Mouse (Mus musculus): Measurements from ENCODE around the gene Arpc1a.

The Arpc1a gene

DNA sequence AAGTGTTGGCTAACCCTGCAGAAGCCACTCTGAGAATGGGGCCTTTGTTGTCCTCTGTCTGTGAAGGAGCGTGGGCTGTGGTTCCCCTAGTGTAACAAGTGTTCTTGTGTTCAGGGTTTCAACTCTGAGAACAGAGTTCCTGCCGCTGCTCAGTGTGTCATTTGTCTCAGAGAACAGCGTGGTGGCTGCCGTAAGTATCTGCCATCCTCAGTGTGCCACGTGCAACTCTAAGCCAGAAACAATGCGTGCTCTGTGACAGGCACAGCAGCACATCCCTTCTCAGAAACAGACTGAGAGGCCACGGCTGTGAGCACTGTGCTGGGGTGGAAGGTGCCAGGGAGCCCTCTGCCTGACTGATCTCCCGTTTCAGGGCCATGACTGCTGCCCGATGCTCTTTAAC, 20.7 kb downstream of the Arpc1a start:
- 59% methylated on average over 9 of the region's 9 CpGs for WGBS

DNA sequence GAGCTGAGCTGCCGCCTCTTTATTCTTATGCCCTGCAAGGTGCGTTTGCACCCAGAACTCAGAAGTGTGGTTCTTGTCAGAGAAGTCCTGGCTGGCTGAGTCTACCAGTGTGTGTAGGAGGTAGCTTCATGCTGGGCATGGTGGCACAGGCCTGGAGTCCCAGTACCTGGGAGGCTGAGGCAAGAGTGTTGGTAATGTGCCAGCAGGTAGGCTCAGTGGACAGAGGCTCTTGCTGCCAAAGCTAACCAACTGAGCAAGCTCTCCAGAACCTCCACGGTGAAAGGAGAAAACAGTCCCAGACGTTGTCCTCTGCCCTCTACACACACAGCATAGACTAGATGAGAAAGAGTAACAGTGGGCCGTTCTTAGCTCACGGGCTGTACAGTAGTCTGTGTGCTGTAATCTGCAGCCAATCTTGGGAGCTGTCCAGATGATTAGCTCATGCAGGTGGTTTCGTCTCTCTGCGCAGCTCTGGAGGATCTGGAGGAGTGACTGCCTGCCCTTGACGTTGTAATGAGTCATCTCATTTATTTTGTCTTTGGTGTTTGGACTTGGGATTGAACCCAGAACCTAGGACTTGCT, 22.2 kb downstream of the Arpc1a start:
- WGBS, result 64% methylated on average over 9 of the region's 9 CpGs

DNA sequence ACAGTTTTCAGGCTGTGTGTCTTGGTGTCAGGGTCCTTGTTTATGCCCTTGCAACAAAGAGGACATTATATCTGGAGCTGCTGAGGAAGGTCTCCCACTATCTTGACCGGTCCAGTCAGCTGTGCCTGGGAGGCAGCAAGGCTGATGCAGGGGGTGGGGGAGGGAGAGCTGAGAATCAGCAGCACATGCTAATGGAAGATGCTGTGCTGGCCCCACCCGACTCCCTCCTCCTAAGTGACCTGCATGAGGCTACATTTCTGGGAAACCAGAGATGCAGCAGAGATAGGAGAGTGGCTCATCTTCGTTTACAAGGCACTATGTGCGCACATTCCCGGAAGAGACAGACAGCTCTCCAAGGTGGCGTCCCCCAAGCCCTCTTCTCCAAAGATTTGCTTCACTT, 26.8 kb downstream of the Arpc1a start:
- 84% methylated on average over 6 of the region's 6 CpGs for WGBS

DNA sequence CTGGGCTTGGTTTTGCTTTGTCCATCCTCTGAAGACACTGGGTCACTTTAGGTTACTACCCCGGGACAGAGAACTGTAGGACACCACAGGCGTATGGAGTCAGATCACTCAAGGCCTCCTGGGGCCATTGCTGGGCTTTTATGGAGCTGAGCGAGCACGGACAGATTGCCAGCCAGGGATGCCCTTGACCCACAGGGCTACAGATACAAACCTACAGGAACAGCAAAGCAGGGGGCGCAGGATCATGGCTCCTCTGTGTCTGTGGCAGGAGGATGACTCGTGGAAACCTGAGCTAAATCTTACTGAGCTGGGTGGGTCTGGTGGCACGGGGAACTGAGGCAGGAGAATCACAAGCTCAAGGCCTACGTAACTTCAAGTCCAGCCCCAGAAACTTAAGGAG, 28.9 kb downstream of the Arpc1a start:
- 88% methylated on average over 8 of the region's 8 CpGs for WGBS

DNA sequence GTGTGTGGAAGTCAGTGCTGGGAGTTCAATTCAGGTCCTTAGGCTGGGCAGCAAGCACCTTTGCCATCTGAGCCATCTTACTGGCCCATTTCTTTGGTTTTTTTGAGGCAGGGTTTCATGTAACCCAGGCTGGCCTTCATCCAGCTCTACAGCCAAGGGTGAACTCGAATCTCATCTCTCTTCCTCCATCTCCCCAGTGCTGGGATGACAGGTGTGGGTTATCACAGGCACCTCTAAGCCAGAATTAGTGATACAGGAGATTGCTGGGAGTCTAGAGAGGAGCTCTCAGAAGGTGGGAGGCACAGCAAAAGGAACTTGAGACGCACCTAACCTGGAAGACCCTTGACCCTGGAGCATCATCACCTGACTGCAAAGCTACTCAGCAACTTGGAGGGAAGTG, 29.8 kb downstream of the Arpc1a start:
- WGBS, result 52% methylated on average over 2 of the region's 2 CpGs

DNA sequence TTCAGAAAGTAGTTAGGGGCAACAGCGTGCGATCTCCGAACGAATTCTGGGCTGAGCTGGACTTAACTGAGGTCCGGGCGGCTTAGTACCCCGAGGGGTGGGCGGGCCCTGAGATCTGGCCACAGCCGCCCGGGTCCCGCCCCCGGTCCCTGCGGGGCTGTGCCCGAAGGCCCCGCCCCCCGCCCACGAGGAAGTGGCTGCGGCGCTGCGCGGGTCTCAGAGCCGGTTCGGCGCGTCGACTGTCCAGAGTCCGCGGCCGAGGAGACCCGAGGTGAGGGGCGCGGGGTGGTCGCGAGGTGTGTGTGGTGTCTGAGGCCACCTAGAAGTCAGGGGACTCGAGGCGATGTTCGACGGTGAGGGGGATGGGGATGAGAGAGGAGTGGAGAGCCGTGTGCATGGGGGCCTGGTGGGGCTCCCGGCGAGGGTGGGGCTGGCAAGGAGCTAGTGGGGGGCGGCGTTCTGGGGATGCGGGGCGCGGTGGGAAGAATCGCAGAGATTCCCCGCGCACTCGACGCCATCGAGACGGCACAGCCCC, 30.5 kb downstream of the Arpc1a start, which contains the start of gene Arpc1b:
Arpc1b (plus strand) TSS at position 145 of the 535 bp plus-strand sequence.
- WGBS, result under 1% methylated on average over 53 of the region's 53 CpGs

DNA sequence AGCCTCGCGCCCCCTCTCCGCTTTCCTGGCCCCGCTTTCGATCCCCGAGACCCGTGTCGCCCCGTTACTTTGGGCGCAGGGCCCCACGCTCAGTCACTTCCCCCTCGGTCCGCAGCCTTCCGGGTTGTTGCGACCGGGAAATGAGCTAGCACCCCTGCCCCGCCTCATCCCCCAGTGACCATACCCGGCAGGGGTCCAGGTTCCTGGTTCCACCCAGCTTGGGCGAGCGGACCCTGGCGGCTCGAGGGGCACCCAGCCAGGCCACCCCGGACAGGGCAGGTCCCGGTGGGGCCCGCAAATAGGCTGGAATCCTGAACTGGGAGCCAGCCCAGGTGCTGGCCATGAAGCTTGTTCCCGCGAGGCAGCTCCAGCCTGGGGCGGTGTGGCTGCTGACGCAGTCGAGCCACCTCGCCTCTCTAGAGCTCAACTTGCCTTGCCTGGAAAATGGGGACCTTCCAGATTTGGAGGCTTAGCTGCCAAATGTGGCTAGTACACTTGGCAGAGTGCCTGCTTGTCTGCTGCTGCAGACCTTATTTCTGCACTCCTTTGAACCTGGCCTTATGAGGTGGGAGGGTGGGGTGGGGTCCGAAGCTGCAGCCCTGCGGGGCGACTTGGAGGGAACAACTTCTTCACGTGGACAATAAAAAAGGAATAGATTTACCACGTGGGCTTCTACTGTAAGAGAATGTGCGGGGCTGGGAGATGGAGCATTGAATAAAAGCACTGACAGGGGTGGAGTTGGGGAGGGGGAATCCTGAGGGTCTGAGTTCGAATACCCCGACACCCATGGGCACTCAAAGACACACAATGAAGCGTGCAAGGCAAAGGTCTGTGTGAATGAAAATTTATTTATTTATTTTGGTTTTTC, 31.2 kb downstream of the Arpc1a start:
- WGBS, result 9% methylated on average over 38 of the region's 40 CpGs

DNA sequence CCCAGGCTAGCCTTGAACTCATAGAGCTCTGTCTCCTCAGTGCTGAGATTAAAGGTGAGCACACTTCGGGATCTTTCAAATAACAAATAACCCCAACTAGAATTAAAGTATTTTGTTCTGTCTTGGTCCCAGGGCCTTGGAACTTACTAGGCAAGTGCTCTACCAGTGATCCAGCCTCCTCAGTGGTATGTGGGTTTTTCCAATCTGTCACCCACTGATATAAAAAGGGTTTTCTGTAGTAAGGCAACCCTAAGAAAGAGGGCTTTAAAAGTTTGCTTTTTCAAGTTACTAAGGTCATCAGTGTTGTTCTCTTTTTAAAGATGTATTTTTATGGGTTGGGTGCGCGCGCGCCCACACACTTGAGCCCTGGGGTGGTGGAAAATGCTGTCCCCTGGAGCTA, 32.1 kb downstream of the Arpc1a start:
- 79% methylated on average over 5 of the region's 5 CpGs for WGBS

DNA sequence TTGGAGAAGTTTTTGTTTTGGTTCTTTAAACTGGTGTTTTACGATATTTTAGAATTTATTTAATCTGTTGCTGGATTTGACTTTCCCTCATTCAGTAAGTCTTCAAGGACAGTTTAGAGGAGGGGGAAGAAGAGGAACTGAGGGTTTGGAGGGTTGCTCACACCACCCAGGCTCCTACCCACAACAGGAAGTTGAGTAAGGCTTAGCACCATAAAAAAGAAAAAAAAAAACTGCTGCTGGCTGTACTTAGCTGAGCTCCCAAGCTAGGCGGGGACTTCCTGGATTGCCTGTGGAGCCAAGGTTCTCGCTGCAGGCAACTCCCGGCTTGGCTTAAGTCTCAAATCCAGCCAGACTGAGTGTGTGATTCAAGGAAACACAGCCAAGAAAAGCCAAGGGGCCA, 32.7 kb downstream of the Arpc1a start:
- WGBS, result 25% methylated on average over 4 of the region's 4 CpGs

DNA sequence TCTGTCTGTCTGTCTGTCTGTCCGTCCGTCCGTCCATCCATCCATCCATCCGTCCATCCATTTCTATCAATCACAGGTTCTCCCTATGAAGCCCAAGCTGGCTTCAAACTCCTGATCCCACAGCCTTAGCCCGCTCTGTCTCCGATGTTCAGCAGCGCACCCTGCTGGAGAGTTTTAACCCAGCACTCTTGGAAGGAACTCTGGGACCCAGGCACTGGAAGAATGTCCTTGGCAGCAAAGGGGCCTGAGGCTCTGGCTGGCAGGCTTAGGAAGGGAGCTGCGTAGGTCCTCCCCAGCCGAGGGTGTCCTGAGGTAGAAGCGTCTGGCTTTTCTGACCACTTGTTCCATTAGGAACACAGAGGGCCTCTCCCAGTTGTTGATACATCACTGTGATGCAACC, 33.3 kb downstream of the Arpc1a start:
- 37% methylated on average over 10 of the region's 10 CpGs for WGBS

DNA sequence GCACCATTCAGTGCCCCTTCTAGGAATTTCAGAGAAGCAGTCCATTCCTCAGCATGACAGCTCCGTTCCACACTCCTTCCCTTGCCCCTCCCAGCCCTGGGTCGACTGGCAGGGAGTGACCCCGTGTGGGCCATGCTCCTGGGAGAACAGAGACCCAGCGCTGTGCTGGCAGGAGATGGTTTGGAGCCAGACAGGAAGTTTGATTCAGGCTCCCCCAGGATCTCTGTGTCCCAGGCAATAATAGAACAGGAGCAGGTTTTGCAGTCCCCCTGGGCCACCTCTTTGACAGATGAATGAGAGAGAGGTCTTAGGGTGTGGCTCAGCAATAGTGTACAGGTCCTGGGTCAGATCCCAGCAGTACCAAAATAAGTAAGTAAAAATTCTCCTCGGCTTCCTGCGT, 34.4 kb downstream of the Arpc1a start:
- 49% methylated on average over 6 of the region's 6 CpGs for WGBS

DNA sequence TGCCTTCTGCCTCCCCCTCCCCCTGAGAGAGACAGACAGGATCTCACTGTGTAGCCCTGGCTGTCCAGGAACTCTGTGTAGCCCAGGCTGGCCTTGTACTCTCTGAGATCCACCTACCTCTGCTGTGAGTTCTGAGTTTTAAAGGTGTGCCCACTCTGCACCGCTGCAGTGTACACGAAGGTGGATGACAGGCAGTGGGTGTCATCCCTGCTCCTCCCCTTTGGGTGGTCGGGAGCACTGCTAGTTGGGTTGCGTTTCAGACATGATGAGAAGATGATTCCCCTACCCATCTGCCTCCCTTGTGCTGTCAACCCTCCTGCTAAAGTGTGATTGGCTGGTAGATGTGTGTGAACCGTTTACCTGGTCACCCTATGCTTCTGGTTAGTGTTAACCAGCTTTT, 34.8 kb downstream of the Arpc1a start:
- 83% methylated on average over 5 of the region's 5 CpGs for WGBS

DNA sequence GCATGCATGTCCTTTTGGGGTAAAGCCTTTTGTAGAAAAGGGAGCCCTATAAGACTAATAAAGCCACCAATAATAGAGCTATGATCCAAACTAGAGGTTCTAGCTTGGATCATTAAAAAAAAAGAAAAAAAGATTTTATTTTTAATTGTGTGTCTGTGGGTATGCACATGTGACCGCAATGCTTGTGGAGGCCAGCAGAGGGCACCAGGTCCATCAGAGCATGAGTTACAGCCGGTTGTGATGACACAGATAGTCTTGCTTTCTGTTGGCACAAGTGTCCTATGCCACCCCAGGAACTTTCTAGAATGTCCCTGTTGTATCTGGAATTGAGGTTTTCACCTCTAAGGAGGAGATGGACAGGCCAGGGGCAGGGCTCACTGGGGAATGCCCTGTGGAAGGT, 35.8 kb downstream of the Arpc1a start:
- 89% methylated on average over 2 of the region's 2 CpGs for WGBS

DNA sequence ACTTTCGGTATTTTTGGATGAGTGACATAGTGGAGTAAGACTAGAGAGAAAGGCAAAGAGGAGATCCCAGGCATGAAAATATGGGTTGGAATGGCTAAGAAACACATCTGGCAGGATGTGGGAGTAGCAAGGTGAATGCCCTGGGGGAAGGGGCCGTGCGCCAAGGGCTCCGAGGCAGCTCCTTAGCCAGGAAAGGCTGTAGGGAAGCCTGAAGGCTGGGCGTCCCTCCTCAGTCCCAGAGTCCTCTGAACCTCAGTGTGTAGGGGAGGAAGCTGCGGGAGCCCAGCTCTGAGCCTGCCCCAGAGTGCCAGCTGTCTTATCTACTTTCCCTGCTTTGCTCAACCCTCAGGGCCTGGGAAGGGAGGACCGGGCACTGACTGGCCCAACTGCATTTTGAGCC, 37.3 kb downstream of the Arpc1a start:
- 73% methylated on average over 7 of the region's 7 CpGs for WGBS

DNA sequence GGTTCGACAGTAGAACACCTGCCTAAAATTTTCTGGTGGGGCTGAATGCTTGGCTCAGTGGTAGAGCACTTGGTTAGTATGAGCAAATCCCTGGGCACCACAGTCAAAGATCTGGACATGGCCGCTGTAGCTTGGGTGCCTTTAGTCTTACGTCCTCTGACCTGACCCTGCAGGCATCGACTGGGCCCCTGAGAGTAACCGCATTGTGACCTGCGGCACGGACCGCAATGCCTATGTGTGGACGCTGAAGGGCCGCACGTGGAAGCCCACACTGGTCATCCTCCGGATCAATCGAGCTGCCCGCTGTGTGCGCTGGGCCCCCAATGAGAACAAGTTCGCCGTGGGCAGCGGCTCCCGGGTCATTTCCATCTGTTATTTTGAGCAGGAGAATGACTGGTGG, 39.8 kb downstream of the Arpc1a start:
- 95% methylated on average over 19 of the region's 19 CpGs for WGBS

DNA sequence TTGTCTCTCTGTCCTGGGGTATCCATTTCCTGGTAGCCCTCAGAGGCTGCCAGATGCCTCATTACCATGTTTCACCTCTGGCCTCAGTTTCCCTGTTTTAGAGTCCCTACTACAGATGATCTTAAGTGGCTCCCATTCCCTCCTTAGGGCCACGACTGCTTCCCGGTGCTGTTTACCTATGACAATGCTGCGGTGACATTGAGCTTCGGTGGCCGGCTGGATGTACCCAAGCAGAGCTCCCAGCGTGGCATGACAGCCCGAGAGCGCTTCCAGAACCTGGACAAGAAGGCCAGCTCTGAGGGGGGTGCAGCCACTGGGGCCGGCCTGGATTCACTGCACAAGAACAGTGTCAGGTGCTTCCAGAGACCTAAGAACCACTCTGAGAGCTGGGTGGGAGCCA, 43.0 kb downstream of the Arpc1a start:
- 87% methylated on average over 9 of the region's 9 CpGs for WGBS

DNA sequence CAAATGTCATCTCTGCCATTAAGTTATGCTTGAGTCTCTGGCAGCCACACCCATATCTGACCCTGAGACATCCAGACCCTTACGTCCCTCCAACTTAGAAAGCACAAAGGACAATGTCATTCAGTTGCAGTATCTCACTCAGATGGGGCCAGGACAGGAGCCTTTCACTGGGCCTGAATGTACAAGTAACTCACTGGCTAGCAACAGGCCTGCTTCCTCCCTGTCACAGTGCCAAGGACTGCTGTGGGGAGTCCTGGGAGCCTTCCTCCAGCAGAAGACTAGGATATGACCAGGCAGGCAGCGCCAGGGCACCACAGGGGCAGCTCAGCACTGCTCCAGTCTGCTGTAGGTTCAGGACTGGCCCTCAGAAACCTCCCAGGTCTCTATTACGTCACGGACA, 45.5 kb downstream of the Arpc1a start:
- WGBS, result 73% methylated on average over 4 of the region's 4 CpGs

DNA sequence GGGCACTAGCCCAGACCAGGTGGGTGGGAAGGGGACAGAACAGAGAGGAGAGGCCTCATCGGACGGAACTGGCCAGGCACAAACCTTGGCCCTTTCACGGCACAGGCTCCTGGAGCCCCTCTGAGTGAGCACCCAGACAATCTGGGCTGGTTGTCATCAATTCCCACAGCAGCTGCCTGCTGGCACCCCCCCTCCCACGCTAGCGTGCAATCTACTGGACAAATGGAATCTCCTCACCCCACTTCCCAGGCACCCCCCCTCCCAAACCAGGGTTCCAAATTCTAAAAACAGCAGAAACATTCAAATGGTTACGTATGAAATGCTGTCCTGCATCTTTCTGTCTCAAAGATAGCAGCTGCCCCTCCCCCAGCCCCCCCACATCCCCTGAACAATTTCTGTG, 46.1 kb downstream of the Arpc1a start:
- WGBS, result 45% methylated on average over 6 of the region's 6 CpGs

DNA sequence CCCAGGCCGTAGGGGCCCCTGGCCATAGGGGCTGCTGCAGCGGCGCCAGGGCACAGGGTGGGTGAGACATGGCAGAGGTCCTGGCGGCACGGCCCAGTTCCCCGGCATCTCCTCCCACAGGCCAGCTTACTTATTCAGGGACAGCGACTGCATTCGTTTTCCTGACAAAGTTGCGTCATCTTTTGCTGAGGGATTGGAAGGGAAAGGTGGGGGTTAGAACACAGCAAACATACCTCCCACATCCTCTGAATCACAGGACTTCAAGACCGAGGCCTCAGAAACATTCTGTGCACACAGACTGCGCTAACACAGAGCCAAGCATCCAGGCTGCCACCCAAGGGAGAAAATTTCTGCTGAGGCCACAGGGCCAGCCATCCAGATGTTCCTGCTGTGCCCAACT, 46.6 kb downstream of the Arpc1a start:
- 35% methylated on average over 11 of the region's 11 CpGs for WGBS

DNA sequence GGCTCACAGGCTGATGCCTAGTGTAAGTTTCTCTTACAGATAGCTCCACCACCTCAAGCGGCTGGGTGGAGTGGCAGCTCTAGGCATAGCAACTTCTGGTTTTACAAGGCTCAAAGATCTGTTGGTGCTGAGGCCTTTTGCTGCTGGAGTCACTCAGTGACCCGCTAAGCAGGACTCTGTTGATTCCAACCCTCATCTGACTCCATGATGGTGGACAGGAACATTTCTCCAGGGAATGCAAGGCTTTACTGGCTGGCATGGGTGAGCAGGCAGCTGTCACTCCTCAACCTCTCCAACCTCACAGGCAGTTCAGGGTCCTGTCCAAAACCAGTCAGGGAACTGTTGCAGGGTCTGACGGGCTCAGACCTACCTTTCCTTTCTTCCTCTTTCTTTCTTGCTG, 47.4 kb downstream of the Arpc1a start:
- WGBS, result 73% methylated on average over 3 of the region's 3 CpGs

DNA sequence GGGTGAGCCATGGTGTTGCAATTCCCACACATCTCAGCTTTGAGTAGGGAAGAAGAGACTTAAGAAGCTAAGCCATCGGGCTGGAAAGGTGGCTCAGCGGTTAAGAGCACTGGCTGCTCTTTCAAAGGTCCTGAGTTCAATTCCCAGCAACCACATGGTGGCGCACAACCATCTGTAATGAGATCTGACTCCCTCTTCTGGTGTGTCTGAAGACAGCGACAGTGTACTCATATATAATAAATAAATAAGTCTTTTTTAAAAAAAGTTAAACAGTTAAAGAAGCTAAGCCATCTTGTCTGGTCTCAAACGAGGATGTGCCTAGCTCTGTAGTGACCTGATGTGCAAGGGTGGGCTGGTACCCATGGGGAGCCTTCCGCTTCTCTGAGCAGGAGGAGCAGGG, 49.6 kb downstream of the Arpc1a start:
- WGBS, result 82% methylated on average over 6 of the region's 6 CpGs

DNA sequence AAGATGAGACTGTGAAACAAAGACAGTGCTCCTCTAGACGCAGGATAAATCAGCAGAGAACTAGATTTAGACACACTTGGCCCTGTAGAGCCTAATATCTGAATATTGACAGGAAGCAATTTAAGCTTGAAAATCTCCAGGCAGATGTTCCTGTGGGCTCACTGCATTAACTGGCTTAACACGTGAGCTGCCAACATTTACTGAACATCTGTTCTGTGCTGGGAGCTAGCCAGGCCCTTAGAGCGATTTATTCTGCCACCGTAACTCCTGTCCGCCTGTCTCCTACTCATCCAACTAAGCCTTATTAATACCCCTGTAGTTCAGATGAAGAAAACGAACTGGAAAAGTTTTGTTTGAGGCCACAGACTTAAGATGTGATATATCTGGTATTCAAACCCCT, 55.2 kb downstream of the Arpc1a start:
- 2% methylated on average over 6 of the region's 6 CpGs for WGBS

All from cerebral cortex, adult 2 months (tissue).